Mouse (Mus musculus) thymus, adult 2 months (tissue): ENCODE measurements around the gene Meig1. TPM values are rescaled to one million over a fixed set of nuclear protein-coding genes. Genes with fewer than 3 reads are reported as not detected.

Experiments
- DNase-seq: peaks from one replicate; pipeline ENCODE4 v3.0.0; 2021
- H3K27ac ChIP-seq: fragments of 200-500 bp; 2 replicates; pipeline ENCODE4 v1.5.1; 2012; ENCODE audit warnings: low read length, control low read depth; ENCODE audit not compliant: control insufficient read depth, insufficient read depth
- H3K27me3 ChIP-seq: fragments of 200-500 bp; 2 replicates; pipeline ENCODE4 v1.6.1; 2012; ENCODE audit warnings: mild to moderate bottlenecking, low read length, moderate library complexity, mixed read lengths; ENCODE audit not compliant: control insufficient read depth, insufficient read depth
- H3K36me3 ChIP-seq: fragments of 200-500 bp; 2 replicates; pipeline ENCODE4 v1.6.1; 2012; ENCODE audit warnings: mild to moderate bottlenecking, low read length, moderate library complexity; ENCODE audit not compliant: control insufficient read depth, insufficient read depth
- H3K4me1 ChIP-seq: fragments of 200-500 bp; replicated peaks from 2 replicates; pipeline ENCODE4 v1.6.1; 2012; ENCODE audit warnings: low read length; ENCODE audit not compliant: control insufficient read depth, insufficient read depth
- H3K4me3 ChIP-seq: fragments of 200-500 bp; 2 replicates; pipeline ENCODE4 v1.5.1; 2012; ENCODE audit warnings: mild to moderate bottlenecking, low read length, control low read depth, moderate library complexity; ENCODE audit not compliant: control insufficient read depth, insufficient read depth
- CTCF ChIP-seq: fragments of 200-500 bp; IDR thresholded peaks from 2 replicates; pipeline ENCODE4 v1.5.1; 2012; ENCODE audit warnings: mild to moderate bottlenecking, control low read depth, low read length, moderate library complexity, borderline replicate concordance; ENCODE audit not compliant: control insufficient read depth, poor library complexity, insufficient read depth; ENCODE audit errors: extremely low read depth
- POLR2A ChIP-seq: fragments of 200-500 bp; IDR thresholded peaks from 2 replicates; pipeline ENCODE4 v1.6.1; 2012; ENCODE audit warnings: mild to moderate bottlenecking, low read length, control low read depth, moderate library complexity; ENCODE audit not compliant: control insufficient read depth, poor library complexity, insufficient read depth; ENCODE audit errors: extremely low read depth
- WGBS: fragments of 180-500 bp; shearing (Covaris S2); methylation state at CpG from one replicate; pipeline ENCODE4 v1.1.7; 2018; 5-methylcytosine and 5-hydroxymethylcytosine counted together
- polyA plus RNA-seq: library from polyadenylated mRNA; depleted of rRNA; stranded (reverse); fragments of >200 nt; gene quantifications from 2 replicates; pipeline ENCODE4 v1.2.3, GENCODE M21; 2012; rRNA removed

Gene Meig1
- polyA plus RNA-seq, 1 experiment: 0.40 TPM

DNA sequence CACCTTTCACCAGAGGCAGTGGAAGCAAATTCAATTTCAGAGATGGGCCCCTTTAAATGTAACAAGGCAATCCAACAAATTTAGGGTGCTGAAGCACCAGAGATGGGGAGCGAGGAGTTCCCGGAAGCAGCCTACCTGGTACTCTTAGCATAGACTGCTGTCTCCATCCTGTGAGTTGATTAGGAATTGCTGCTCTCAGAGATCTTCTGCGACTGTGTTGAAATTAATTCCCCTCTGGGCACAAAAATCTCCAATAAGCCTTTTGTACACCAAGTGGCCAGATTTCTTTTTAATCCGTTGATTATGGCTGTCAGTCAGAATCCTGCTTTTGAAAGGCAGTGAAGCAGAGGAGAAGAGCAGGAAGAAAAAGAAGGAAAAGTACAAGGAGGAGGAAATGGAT, 57.3 kb downstream of the Meig1 start:
- Histone ChIP-seq H3K27ac (no peak overlapping the region), H3K36me3 (no peaks in the 10 kb centered on the region), H3K4me1 (no peaks in the 10 kb centered on the region), H3K27me3 (no peaks in the 10 kb centered on the region), H3K4me3 (no peak overlapping the region)
- TF ChIP-seq CTCF (no peak), POLR2A (no peak)
- 82% methylated on average over 4 of the region's 4 CpGs for WGBS
- DNase-seq: no peak

DNA sequence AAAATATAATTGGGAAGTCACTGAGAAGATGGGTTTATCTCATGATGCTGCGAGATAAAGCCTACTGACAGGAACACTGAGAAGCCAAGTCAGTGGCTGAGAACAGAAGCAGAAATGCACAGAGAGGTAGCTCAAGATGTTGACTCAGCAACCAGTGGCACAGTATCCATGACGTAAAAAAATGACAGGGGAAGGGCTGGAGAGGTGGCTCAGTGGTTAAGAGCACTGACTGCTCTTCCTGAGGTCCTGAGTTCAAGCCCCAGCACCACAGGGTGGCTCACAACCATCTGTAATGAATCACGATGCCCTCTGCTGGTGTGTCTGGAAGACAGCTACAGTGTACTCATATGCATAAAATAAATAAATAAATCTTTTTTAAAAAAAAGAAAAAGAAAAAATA, 61.4 kb downstream of the Meig1 start:
- WGBS: 88% methylated on average over 3 of the region's 3 CpGs
- Histone ChIP-seq H3K36me3 (no peaks in the 10 kb centered on the region), H3K4me3 (no peak overlapping the region), H3K4me1 (no peaks in the 10 kb centered on the region), H3K27me3 (no peaks in the 10 kb centered on the region), H3K27ac (no peak overlapping the region)
- TF ChIP-seq CTCF (no peak), POLR2A (no peak)
- DNase-seq: no peak

Other genes starting within 250 kb of the Meig1 start
- 7.4 and 8.1 TPM in 2 replicates for gene Nmt2, start 138.4 kb downstream of the Meig1 start, polyA plus RNA-seq
- gene Rpp38, start 90.0 kb downstream of the Meig1 start, polyA plus RNA-seq: 3.4 and 3.5 TPM in 2 replicates
- gene Acbd7, start 86.5 kb downstream of the Meig1 start, polyA plus RNA-seq: not detected in 2 replicates
- gene Olah, start 25.4 kb downstream of the Meig1 start, polyA plus RNA-seq: not detected in 2 replicates
- 28.1 and 30.3 TPM in 2 replicates for gene Dclre1c, start 1.5 kb upstream of the Meig1 start, polyA plus RNA-seq
- gene Suv39h2, start 52.4 kb upstream of the Meig1 start, polyA plus RNA-seq: 2.2 and 3.1 TPM in 2 replicates
- gene Gm45902, start 90.1 kb upstream of the Meig1 start, polyA plus RNA-seq: 6.0 and 6.1 TPM in 2 replicates
- 68.0 and 69.0 TPM in 2 replicates for gene Hspa14, start 90.2 kb upstream of the Meig1 start, polyA plus RNA-seq
- 0.17 and 0.43 TPM in 2 replicates for gene Cdnf, start 90.4 kb upstream of the Meig1 start, polyA plus RNA-seq
- 81.3 and 98.8 TPM in 2 replicates for gene Fam107b, start 147.8 kb upstream of the Meig1 start, polyA plus RNA-seq